Mouse (Mus musculus) CD4-positive, CD25-positive, alpha-beta regulatory T cell, adult 2 months (primary cell): ENCODE results near the gene Serinc1.

ENCODE experiments used
- DNase-seq: peaks from one replicate; pipeline ENCODE4 v3.0.0-alpha.2; 2012; ENCODE audit warnings: low read depth, low spot score

Serinc1 gene

DNA sequence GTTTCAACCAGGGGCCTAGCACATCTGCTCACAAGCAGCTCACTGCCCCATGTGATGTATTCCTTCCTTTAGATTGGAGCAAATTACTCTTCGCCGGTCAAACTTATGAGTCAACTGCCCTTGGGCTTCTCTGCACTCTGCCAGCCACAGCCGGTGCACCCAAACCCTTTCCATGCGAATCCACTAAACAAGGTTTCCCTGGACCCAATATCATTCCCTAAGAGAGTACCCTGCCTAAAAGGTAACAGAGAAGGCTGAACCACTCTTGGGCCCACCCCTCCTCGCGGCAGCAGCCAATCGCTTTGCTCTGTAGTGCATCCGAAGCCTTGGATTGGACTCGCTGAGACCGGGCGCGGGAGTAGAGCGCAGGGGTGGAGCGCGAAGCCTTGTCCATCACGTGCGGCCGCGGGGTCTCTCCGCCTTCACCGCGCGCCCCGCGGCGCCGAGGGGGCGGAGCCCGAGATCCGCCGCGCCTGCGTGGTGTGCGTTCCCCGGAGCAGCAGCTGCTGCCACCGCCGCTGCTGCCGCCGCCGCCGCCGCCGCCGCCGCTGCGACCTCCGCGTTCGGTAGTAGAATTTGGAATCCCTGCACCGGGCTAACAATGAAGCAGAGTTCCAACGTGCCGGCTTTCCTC, 46.3 kb downstream of the Serinc1 start, which contains the start of gene Hsf2:
Hsf2 (plus strand) TSS at position 478 of the 634 bp plus-strand sequence.
- peak; percentile 97 for DNase-seq

DNA sequence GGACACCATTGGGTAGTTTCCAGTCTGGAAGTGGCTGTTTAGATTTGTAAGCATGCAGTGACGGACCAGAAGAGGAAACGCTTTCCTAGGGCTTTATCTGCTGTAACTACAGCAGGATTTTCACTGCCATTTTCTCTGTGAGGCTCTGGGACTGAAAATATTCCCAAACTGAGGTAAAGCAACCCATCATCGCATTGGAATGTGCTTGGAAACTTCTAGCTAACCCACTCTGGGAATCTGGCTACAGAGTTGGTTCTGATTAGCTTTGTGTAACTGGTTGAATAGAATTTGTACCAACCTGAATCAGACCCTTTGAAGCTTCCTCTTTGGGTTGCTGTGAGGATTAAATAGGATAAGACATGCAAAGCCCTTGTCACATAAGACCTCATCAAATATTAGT, 47.6 kb downstream of the Serinc1 start:
- no peak for DNase-seq

DNA sequence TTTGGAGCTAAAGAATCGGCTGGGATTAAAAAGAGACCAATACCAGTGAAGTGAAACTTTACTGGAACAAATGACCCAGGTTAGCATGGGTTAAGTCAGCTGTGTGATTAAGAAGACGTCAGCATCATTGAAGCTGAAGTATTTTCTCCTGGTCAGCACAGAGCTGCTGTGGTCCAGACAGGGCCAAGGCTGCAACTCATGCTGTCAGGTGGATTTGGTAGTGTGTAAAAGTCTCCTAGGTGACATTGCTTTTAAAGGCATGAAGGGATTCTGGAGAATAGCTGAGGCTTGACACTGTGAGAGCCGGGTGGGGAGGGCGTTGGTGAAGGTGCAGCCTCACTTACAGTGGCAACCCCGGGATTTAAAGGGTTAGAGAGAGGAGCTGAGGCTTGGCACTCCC, 50.6 kb downstream of the Serinc1 start:
- no peak for DNase-seq

DNA sequence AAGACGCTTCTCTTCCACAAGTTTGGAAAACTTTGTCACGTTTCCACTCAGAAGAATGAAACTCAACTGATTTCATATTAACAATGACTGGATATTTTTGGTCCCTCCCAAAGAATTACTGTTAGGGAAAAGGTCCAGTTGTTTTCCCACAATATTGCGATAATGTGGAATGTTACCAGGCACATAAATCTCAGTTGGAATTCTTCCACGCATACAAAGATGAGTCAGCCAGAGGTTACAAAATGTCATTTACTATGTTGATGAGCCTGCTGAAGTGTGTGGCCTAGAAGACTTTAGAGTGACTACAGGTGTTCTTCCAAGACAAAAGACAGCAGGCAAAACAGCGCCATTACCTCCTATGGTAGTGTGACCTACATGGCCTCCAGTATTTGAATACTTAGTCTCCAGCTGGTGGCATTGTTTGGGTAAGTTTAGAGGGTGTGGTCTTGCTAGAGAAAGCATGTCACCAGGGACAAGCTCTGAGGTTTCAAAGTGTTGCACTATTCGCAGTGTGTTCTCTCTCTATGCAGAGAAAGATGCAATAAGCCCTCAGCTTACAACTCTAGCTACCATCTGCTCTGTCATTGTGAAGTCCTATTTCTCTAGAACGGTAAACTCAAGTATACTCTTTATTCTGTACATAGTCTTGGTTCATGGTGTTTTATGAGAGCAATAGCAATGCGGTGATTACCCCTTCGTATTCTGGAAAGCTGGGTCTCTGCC, 55.0 kb downstream of the Serinc1 start:
- no peak for DNase-seq
